Mouse (Mus musculus) hindlimb bud, embryonic 11.5 days (tissue): ENCODE measurements at regions not wholly inside any gene's neighbourhood (a gene's known extent, or its start where the extent isn't known, plus 50 kb on each side); places are given as distances from the start of the nearest gene placed in this dataset.

ENCODE experiments used
- DNase-seq: peaks from one replicate; pipeline ENCODE4 v3.0.0-alpha.2; 2012; ENCODE audit warnings: low read depth, low spot score; ENCODE audit errors: extremely low spot score

- no peak for DNase-seq
Measured at GRCm38 (mm10) chr11:7371835-7372234, 158.1 kb upstream of the Igfbp3 start.

GRCm38 (mm10) chr11:7361388-7361787 lies 147.7 kb upstream of the Igfbp3 start:
- DNase-seq = no peak

DNA sequence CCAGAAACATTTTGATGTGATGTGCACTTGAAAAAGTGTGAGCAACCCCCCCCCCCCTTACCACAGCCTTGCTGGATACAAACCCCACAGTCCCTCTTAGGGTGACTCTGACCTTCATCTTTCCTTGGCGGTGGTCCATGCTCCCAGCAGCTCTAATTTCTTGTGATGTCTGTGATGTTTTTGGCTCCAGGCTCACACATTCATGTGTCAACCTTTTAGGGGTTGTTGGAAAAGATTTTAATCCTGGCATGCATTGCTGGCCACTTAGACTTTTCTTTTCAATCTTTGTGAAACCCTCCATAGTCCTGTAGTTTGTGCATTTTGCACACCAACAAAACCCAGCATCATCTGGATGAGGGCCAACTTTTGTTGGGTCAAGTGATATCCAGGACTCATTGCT lies 134.9 kb upstream of the Igfbp3 start:
- no peak for DNase-seq

DNA sequence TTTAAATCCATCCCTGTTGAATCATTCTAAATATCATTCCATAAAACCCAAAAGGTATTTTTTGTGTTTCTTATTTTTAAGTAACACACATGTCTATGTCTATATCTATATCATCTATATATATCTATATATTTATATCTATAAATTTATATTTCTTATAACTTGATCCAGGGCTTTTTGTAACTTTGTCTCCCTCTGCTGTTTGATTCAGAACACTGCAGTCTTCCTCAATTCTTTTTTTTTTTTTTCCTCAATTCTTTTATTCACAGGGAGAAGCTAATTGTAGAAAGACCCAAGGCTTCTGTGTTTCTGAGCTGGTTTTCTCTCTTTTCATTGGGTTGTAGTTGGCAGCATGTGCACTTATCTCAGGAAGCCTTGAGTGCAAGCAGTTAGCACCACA lies 124.1 kb upstream of the Igfbp3 start:
- no peak for DNase-seq

GRCm38 (mm10) chr11:7317409-7317970 lies 103.8 kb upstream of the Igfbp3 start:
- DNase-seq = no peak

GRCm38 (mm10) chr11:7296252-7296651 lies 82.5 kb upstream of the Igfbp3 start:
- DNase-seq = no peak

DNA sequence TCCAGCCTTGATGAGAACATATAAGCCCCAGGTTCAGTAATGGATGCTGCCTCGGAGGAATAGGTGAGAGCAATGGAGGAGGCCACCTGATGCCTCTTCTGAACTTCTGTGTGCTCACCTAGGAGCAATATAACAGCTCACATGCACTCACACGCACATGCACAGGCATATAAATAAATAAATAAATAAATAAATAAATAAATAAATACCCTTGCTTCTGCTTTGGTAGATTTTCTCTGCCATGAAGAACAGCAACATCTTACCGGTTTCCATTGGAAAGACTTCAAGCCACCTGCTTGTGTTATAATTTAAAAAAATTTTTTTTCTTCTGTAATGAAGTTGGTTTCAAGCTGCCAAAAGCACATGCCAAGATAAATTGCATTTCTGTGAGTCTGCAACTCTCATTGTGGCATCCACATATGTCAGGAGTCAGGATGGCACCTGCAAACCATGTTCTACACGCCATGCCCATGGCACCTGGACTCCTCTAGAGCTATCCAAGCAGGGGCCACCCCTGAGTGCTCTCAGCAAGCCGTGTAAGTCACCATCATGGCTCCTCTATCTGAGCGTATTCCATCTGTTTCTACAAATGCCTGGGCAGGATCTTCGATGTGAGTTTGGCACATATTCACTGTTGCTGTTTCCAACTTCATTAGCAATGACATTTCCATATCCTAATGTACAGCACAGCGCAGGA lies 75.7 kb upstream of the Igfbp3 start:
- no peak for DNase-seq

DNA sequence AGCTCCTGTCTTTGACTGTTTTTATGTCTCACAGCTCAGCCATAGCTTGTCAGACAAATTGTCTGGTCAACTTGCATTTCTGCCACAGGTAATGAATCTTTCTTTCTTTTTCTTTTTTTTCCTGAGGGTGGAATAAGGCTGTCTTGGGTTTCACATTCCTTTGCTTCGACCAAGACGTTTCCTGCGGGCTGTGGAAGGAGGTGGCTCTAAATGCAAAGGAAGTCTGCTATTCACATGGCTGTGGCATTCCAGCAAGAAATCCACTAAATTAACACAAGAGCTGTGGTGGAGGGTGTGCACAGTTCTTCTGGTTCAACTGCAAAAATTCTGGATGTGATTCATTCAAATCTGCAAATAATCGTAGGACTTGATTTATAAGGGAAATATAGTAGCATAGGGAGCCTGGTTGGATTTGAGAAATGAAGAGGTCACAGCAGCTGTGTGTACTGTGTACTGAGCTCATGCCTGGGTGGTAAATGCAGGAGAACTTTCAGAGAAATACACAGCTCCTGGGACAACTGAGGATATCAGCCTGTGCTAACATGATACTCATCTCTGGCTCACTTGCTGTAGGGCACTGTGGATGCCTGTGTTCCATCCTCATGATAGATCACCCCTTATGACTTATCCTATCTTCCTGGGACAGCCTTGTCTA lies 71.2 kb upstream of the Igfbp3 start:
- DNase-seq = no peak

GRCm38 (mm10) chr11:7282981-7283380 lies 69.3 kb upstream of the Igfbp3 start:
- no peak for DNase-seq

GRCm38 (mm10) chr11:7282188-7282587 lies 68.5 kb upstream of the Igfbp3 start:
- DNase-seq = no peak

- DNase-seq = no peak
Measured at GRCm38 (mm10) chr11:7281656-7282055, 67.9 kb upstream of the Igfbp3 start.

DNA sequence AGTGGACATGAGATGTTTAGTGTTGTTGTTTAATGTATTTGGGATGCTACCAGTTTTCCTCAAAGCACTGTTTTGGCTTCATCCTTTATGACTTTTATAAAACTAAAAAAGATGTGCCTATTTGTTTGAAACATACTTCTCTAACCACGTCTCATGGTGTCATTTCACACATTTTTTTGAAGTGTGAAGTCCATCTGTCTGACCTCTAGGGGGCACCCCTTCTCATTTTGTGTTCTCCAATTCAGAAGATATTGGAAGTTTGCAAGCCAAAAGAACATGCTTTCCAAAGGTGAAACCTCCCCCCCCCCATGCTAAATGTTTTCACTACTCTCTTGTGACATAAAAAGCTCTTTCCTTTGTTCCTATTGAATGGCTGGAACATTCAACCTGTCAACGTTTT lies 66.2 kb upstream of the Igfbp3 start:
- DNase-seq = no peak

DNA sequence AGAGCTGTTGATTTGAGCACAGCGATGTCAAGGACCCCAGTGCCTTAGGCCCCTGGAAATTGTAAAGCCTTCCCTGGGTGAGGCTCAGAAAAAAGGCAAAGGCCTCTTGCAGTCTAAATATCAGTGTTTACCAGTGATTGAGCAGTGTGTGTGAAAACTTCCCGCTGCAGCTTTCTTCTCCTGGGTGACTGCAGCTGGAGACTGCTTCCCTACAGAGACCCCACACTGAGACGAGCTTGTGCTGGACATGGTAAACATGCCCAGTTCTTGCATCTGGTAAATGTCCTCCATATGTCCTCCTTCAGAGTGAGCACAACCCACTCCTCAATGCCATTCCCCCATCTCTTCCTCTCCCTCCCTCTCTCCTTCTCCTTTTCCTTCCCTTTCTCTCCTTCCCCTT lies 58.8 kb upstream of the Igfbp3 start:
- DNase-seq = no peak

GRCm38 (mm10) chr11:7270916-7271315 lies 57.2 kb upstream of the Igfbp3 start:
- no peak for DNase-seq

DNA sequence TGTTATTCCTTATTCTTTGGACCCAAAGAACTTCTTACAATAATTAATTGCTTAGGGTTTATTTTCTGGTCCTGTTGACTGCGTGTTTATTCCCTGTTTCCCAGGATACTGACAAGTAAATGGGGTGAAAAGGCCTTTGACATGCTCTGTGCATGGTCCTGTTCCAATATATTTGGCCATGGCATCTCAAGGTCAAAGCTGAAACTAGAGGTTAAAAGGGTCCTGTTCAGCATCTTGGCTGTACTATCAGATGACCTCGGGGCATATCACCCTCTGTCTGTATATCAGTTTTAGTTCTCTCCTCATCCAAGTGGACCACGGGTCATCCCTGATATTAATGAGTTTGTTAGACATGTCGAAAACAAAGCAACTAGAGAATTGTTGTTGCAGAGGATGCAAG lies 50.2 kb upstream of the Igfbp3 start:
- DNase-seq = no peak
